Mouse (Mus musculus) heart, embryonic 11.5 days (tissue): ENCODE measurements around the gene Des. TPM values are rescaled to one million over a fixed set of nuclear protein-coding genes. Genes with fewer than 3 reads are reported as not detected.

Experiments used
- ATAC-seq: fragments of 200-750 bp; cut with Nextera tagmentation; replicated peaks from 2 replicates; pipeline ENCODE4 v1.8.0; 2017; ENCODE audit warnings: moderate library complexity; ENCODE audit not compliant: insufficient number of reproducible peaks, low FRiP score, low TSS enrichment
- H3K27ac ChIP-seq: fragments of 300-500 bp; sonication (generic); 2 replicates; pipeline ENCODE4 v1.5.1; 2014; ENCODE audit warnings: mild to moderate bottlenecking, low read depth, low read length
- H3K27me3 ChIP-seq: fragments of 300-500 bp; sonication (generic); 2 replicates; pipeline ENCODE4 v1.6.1; 2014; ENCODE audit warnings: mild to moderate bottlenecking, low read length, mixed read lengths; ENCODE audit not compliant: control insufficient read depth, insufficient read depth
- H3K36me3 ChIP-seq: fragments of 300-500 bp; sonication (generic); 2 replicates; pipeline ENCODE4 v1.6.1; 2014; ENCODE audit warnings: mild to moderate bottlenecking, low read length, moderate library complexity, mixed read lengths; ENCODE audit not compliant: control insufficient read depth, insufficient read depth
- H3K4me1 ChIP-seq: fragments of 300-500 bp; sonication (generic); 2 replicates; pipeline ENCODE4 v1.6.1; 2014; ENCODE audit warnings: low read length; ENCODE audit not compliant: control insufficient read depth, insufficient read depth
- H3K4me2 ChIP-seq: fragments of 300-500 bp; sonication (generic); 2 replicates; pipeline ENCODE4 v1.6.1; 2014; ENCODE audit warnings: mild to moderate bottlenecking, moderate library complexity
- H3K4me3 ChIP-seq: fragments of 300-500 bp; sonication (generic); 2 replicates; pipeline ENCODE4 v1.5.1; 2014; ENCODE audit warnings: low read depth, low read length
- H3K9ac ChIP-seq: fragments of 300-500 bp; sonication (generic); 2 replicates; pipeline ENCODE4 v1.6.1; 2014; ENCODE audit warnings: mild to moderate bottlenecking, low read depth, low read length, moderate library complexity
- H3K9me3 ChIP-seq: fragments of 300-500 bp; sonication (generic); replicated peaks from 2 replicates; pipeline ENCODE4 v1.6.1; 2016; ENCODE audit warnings: low read length; ENCODE audit not compliant: control insufficient read depth
- WGBS: fragments of 180-500 bp; shearing (Covaris S2); extraction: QIAGEN DNeasy Blood & Tissue Kit; methylation state at CpG from one replicate; pipeline ENCODE4 v1.1.7; 2014; ENCODE audit not compliant: insufficient replicate concordance; 5-methylcytosine and 5-hydroxymethylcytosine counted together
- polyA plus RNA-seq: library from polyadenylated mRNA; unstranded; fragments of >200 nt; fragmentation: Nextera tagmentation; extraction: Ambion mirVana; gene quantifications from 2 replicates; pipeline ENCODE4 v1.2.1, GENCODE M21; 2014

Gene Des
- polyA plus RNA-seq, 1 experiment from 2014 or later = 428 TPM

DNA sequence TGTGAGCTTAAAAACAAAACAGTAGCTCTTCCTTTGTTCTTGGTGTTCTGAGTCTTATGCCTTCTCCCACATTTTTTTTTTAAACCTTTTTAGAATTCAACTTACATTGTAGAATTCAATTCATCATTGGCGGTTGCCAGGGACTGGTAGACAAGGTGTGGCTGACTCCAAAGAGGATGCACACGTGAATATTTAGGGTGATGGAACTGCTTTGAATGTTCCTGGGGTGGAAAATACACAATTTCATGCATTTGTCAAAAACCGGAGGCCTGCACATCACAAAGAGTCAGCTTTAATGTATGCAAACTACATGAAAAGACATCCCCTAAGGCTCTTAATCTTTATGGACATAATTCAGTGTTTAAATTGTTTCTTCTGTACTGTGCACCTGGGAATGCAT, 13.1 kb downstream of the Des start:
- H3K9me3 ChIP-seq = no peaks in the 10 kb centered on the region
- H3K27ac ChIP-seq = no peak overlapping the region
- no peak overlapping the region for H3K4me3 ChIP-seq
- H3K9ac ChIP-seq = no peak overlapping the region
- H3K27me3 ChIP-seq = peaks cover 5% of the 10 kb centered on the region; the same call in 1 of the 2 replicates
- peaks cover 40% of the 10 kb centered on the region for H3K4me1 ChIP-seq
- WGBS = 83% methylated on average over 3 of the region's 3 CpGs
- no peaks in the 10 kb centered on the region for H3K36me3 ChIP-seq
- no peak for ATAC-seq
- no peak overlapping the region for H3K4me2 ChIP-seq

- ATAC-seq = peak; percentile 44; the same call in 1 of the 2 replicates
- Histone ChIP-seq H3K27ac (peak within 1 kb of the TSS; percentile 93), H3K4me1 (peaks cover 34% of the 10 kb centered on the region), H3K36me3 (no peaks in the 10 kb centered on the region), H3K9ac (peak within 1 kb of the TSS; percentile 87), H3K4me2 (peak within 1 kb of the TSS; percentile 79), H3K9me3 (no peaks in the 10 kb centered on the region), H3K4me3 (peak within 1 kb of the TSS; percentile 50), H3K27me3 (peaks cover 5% of the 10 kb centered on the region; the same call in 1 of the 2 replicates)
- WGBS = 3% methylated on average over 56 of the region's 57 CpGs
Measured at GRCm38 (mm10) chr1:75374950-75375936, 15.1 kb downstream of the Des start, which contains the start of gene Speg. Gene Speg (plus strand): TSS chr1:75375297.

GRCm38 (mm10) chr1:75379196-75379595, 19.1 kb downstream of the Des start:
- Histone ChIP-seq H3K9me3 (no peaks in the 10 kb centered on the region), H3K27ac (no peak overlapping the region), H3K4me1 (peaks cover 56% of the 10 kb centered on the region), H3K27me3 (peaks cover 5% of the 10 kb centered on the region; the same call in 1 of the 2 replicates), H3K9ac (no peak overlapping the region), H3K4me3 (no peak overlapping the region), H3K4me2 (no peak overlapping the region; the same call in 1 of the 2 replicates), H3K36me3 (no peaks in the 10 kb centered on the region)
- no peak for ATAC-seq
- WGBS = 66% methylated on average over 2 of the region's 2 CpGs

- ATAC-seq = no peak
- H3K4me2 ChIP-seq = no peak overlapping the region
- no peak overlapping the region for H3K9ac ChIP-seq
- peak overlapping the region; percentile 50 for H3K27ac ChIP-seq
- H3K4me3 ChIP-seq = no peak overlapping the region
- H3K4me1 ChIP-seq = peaks cover 56% of the 10 kb centered on the region
- WGBS = 40% methylated on average over 8 of the region's 8 CpGs
- H3K9me3 ChIP-seq = no peaks in the 10 kb centered on the region
- no peaks in the 10 kb centered on the region for H3K36me3 ChIP-seq
- H3K27me3 ChIP-seq = peaks cover 5% of the 10 kb centered on the region; the same call in 1 of the 2 replicates
Measured at GRCm38 (mm10) chr1:75379931-75380330, 19.8 kb downstream of the Des start.

DNA sequence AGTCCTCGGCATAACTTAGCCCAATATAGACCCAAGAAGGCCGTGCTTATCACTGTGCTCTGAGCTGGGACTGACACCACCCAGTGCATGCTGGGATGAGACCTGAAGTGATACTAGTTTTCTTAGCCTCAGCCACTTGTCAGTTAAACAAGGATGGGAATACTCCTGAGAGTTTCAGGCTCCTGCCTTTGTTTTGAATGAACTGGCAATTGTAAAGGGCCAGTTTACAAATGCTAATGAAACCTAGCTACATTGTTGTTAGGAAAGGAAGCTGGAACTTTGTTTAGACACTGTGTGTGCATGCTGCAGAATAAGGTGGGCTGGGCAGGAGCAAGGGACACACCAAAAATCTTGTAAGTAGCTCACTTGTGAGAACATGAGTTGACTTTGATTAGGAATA, 20.8 kb downstream of the Des start:
- H3K9ac ChIP-seq = peak overlapping the region; percentile 75; the same call in 1 of the 2 replicates
- peak overlapping the region; percentile 84; the same call in 1 of the 2 replicates for H3K4me2 ChIP-seq
- no peak overlapping the region; the same call in 1 of the 2 replicates for H3K4me3 ChIP-seq

DNA sequence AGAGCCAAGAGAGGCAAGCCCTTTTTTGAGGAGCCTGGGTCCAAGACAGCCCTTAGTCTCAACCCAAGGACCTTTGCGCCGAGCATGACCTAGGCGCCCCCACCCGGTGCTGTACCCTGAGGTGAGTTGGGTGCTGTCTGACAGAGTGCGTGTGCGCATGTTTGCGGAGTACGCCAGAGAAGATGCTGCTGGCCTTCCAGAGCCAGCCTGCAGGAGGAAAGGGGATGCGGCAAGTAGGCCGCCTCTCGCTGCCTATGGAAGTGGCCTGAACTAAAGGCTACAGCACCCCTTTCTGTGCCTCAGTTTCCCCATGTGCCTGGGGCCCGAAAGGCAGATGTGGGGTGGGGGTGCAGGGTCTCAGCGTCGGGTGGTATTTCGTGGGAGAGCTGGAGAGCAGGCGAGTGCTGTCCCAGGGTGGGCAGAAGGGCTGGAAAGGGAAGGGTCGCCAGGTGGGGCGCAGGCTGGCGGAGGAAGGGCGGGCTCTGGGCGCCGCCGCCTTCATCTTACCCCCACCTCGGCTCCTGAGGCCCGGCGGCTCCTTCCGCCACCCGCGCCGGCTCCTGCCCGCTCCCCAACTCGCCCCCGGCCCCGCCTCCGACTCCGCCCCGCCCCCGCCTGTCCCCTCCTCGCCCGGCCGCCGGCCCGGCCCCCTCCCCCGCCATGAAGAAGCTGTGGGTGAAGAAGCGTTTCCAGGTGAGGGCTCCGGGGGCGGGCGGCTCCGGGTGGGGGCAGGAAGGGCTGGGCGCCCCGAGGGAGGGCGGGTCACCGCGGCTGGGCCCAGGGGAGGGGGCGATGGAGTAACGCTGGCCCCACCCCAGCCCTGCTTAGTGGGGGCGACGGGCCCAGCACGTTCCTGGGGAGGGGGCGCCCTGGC, 21.6 kb downstream of the Des start:
- peak overlapping the region; percentile 79 for H3K27ac ChIP-seq
- H3K4me1 ChIP-seq = peaks cover 64% of the 10 kb centered on the region
- peak overlapping the region; percentile 84 for H3K4me2 ChIP-seq
- no peaks in the 10 kb centered on the region; the same call in 1 of the 2 replicates for H3K27me3 ChIP-seq
- ATAC-seq = peak; percentile 29
- no peaks in the 10 kb centered on the region for H3K36me3 ChIP-seq
- peak overlapping the region; percentile 75 for H3K9ac ChIP-seq
- H3K4me3 ChIP-seq = peak overlapping the region; percentile 61
- 4% methylated on average over 40 of the region's 60 CpGs for WGBS
- H3K9me3 ChIP-seq = no peaks in the 10 kb centered on the region

More for the DNA sequence above, 20.8 kb downstream of the Des start:
- whole genome bisulfite sequencing = 15% methylated on average over 2 of the region's 2 CpGs
- peak overlapping the region; percentile 79 for H3K27ac ChIP-seq
- H3K4me1 ChIP-seq = peaks cover 57% of the 10 kb centered on the region
- H3K36me3 ChIP-seq = no peaks in the 10 kb centered on the region
- no peaks in the 10 kb centered on the region for H3K9me3 ChIP-seq
- no peaks in the 10 kb centered on the region for H3K27me3 ChIP-seq
- ATAC-seq = no peak

GRCm38 (mm10) chr1:75382356-75383071, 22.4 kb downstream of the Des start:
- 1% methylated on average over 25 of the region's 28 CpGs for WGBS
- Histone ChIP-seq H3K36me3 (no peaks in the 10 kb centered on the region), H3K27me3 (peaks cover 6% of the 10 kb centered on the region), H3K4me2 (peak overlapping the region; percentile 84), H3K4me3 (peak overlapping the region; percentile 61), H3K4me1 (peaks cover 68% of the 10 kb centered on the region), H3K9me3 (no peaks in the 10 kb centered on the region), H3K9ac (peak overlapping the region; percentile 75), H3K27ac (peak overlapping the region; percentile 79)
- ATAC-seq = peak; percentile 20
